Mouse (Mus musculus): ENCODE data around the gene 5730522E02Rik. TPM values are rescaled to one million over a fixed set of nuclear protein-coding genes. Genes with fewer than 3 reads are reported as not detected.
"Not testable (repeated sequence)": the region's sequence is repeated elsewhere in the genome, so short reads cannot be mapped to it uniquely, and the experiment has no call there.

The 5730522E02Rik gene
- 10 to 100 TPM; 13.3 to 16.3 (median 14.1) TPM for total RNA-seq (2022)

DNA sequence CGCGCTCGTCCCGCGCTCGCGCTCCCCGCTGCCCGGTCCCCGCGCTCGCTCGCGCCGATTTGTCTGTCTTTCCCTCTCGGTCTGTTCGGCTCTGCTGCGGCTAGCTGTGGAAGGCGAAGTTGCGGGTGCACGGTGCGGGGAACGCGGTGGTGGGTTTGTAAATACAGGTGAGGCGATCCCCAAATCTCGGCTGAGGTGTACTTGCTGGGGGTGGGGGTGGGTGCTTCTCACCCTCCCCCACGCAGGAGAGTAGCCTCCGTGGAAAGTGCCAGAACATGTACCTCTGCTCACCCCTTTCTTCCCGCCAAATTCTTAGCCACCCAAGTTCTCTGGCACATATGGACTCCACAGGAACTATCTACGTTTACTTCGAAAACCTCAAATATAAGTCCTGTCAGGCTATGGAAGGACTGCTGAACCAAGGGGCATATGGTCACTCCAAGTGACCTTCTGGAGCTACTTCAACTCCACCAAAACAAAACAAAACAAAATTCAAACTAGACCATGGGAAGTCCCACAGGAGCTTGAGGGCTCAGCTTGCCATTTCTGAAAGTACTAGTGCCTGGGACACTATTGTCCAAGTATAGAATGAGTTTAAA lies at the start of gene 5730522E02Rik:
Gene 5730522E02Rik (minus strand): TSS at position 182 of the 599 bp plus-strand sequence.
- no peak for DNase-seq (ENCODE audit: low spot score in 2 of 2)

- DNase-seq (ENCODE audit: low spot score in 2 of 2) = no peak
Measured at GRCm38 (mm10) chr11:26236540-26236939, 26.0 kb upstream of the 5730522E02Rik start.

DNA sequence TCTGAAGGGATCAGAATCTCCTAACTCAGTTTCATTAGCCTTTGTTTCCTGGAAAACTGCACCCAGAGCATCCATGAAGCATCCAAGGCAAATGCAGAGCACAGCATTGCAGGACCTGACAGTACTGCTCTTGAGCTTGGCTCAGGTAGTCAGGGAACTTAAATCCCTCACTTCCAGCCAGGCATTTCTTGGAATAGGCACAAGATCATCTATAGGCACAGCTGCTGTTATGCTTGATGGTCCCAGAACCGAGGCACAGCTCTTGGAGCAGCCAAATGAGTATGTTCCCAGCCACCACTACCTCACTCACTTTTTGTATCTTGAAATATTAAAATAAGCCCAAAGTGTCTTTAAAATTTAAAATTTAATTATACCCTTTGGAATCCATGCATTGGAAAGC lies 19.3 kb upstream of the 5730522E02Rik start:
- no peak for DNase-seq (ENCODE audit: low spot score in 2 of 2)

DNA sequence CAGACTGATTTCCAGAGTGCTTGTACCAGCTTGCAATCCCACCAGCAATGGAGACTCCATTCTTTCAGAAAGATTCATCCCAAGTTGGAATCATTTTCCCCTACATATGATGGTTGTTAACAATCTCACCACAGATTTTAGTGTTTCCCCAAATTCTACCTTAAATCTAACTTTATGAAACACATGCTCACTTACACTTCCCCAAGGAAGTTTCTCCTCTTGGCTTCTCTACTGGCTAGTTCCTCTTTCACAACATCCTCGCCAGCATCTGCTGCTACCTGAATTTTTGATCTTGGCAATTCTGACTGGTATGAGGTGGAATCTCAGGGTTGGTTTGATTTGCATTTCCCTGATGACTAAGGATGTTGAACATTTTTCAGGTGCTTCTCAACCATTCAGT lies 3.1 kb upstream of the 5730522E02Rik start:
- DNase-seq (ENCODE audit: low spot score in 2 of 2) = not testable (repeated sequence)

DNA sequence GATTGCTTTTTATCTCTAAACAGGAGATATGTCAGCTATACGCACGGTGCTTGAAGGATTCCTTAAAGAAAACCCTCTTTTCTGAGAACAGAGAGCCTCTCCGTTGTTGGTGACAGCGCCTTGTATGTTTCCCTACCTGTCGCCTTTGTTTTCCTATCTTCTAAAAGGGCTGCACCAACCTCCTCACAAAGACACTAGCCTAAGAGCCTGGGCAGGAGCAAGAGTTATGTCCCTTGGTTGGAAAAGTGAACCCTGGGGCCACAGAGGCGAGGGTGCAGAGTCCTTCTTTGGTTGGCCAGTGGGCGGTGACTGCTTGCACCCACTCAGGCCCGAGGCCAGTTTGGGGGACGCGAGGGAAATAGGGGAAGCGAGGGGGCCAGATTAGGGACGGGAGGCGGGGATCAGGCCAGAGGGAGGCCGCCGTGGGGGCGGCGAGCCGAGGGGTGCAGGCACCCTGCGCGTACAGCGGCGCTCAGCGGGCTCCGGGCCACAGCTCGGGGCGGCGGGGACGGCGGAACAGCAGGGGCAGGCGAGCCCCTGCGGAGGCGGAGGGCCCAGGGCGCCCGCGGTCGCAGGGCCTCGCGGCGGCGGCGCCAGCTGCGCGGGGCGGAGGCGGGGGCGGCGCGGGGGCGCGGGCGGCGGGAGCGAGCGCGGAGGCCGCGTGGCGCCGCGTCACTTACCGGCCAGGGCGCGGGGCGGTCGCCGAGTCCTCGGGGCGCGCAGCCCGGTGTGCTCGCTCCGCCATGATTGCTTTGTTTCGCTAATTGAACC lies 567 bp downstream of the 5730522E02Rik start:
- peak; percentile 20 to 30 for DNase-seq (ENCODE audit: low spot score in 2 of 2)

- no peak for DNase-seq (ENCODE audit: low spot score in 2 of 2)
Measured at GRCm38 (mm10) chr11:26203466-26203865, 7.1 kb downstream of the 5730522E02Rik start.

DNA sequence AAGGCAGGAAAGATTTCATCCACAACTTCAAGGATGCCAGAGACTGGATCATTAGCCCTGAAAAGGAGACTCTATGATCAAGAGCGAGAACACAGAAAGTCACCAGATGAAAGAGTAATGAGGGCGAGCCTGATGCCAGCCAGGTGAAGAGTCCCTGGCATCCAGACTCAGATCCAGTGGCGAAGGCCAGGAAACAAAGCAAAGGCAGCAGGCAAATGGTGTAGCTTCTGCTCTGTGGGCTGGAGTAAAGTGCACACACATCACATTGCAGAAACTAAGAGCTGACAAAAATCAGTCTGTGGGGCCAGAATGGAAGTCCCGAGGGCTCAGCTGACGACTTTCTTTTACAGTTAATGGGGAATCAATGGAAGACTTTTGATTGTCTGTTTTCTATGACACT lies 7.7 kb downstream of the 5730522E02Rik start:
- no peak for DNase-seq (ENCODE audit: low spot score in 2 of 2)

GRCm38 (mm10) chr11:26201778-26202097 lies 8.8 kb downstream of the 5730522E02Rik start:
- no peak for DNase-seq (ENCODE audit: low spot score in 2 of 2)

- peak in 1 of 2 experiments; percentile 36 for DNase-seq (ENCODE audit: low spot score in 2 of 2)
Measured at GRCm38 (mm10) chr11:26200970-26201777, 9.4 kb downstream of the 5730522E02Rik start.

GRCm38 (mm10) chr11:26195468-26195867 lies 15.1 kb downstream of the 5730522E02Rik start:
- DNase-seq (ENCODE audit: low spot score in 2 of 2) = no peak

DNA sequence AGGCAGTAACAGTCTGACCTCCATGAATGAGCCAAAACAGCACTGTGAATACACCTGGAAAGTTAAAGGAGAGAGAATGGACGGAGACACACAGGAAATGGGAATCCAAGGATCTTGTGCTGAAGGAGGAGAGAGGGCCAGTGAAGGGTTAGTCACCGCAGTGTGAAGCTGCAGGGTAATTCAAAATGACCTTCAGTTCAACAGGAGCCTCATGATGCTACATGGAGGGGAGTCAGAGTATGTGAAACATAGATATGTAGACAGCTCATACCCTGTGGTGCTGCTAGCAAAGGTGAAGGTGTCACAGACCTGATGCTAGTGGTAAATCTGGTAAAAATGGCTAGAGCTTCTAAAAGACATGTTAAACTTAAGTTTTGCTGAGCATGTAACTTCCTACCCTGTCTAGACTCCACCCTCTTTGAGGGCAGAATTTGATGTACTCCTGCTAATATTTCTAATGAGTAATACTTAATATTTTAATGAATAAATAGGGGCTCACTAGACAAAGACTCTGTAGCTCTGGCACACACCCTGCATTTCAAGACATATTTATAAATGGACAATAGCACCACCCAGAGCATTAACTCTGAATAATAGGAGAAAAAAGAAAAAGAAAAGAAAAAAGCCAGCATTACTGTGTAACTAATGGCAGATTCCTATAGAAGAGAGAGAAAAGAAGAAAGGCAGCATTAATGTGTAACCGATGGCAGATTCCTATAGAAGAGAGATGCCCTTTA lies 23.2 kb downstream of the 5730522E02Rik start:
- no peak for DNase-seq (ENCODE audit: low spot score in 2 of 2)

DNA sequence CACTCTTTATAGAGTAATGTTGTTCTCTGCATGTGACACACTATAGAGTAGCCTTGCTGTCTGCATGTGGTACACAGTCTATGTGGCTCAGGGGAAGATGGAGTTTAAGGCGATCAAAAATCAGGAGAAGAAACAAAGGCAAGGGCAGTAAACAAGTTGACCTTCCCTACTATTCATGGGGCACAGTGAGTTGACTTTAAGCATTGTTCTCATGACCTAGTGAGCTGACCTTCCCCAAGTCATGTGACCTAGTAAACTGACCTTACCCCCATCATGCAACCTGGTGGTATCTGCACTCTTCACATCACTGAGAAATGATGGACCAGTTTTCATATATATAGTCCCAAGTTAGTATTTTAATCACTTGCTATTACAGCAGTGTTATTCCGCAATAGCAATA lies 40.0 kb downstream of the 5730522E02Rik start:
- DNase-seq (ENCODE audit: low spot score in 2 of 2) = no peak

- no peak for DNase-seq (ENCODE audit: low spot score in 2 of 2)
Measured at GRCm38 (mm10) chr11:26167609-26167971, 43.0 kb downstream of the 5730522E02Rik start.

GRCm38 (mm10) chr11:26166966-26167608 lies 43.5 kb downstream of the 5730522E02Rik start:
- no peak for DNase-seq (ENCODE audit: low spot score in 2 of 2)

- DNase-seq (ENCODE audit: low spot score in 2 of 2) = no peak
Measured at GRCm38 (mm10) chr11:26164651-26165259, 45.8 kb downstream of the 5730522E02Rik start.

DNA sequence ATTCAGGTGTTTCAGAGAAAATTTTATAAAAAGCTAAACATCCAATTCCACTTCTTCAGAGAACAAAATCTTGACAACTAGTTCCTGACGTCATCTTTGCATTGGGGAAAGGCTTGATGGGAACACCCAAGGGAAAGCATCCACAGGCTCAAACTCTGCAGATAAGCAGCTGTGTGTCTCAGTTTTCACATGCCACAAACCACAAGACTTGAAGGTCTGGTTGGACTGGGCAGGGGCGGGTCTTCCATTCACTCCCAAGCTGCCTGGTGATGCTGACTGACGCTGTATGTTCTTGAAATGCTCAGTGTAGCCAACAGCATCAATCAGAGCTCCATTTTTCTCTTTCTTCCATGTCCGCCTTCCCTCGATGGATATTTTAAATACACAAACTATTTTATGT lies 49.2 kb downstream of the 5730522E02Rik start:
- no peak for DNase-seq (ENCODE audit: low spot score in 2 of 2)

GRCm38 (mm10) chr11:26159033-26159432 lies 51.5 kb downstream of the 5730522E02Rik start:
- DNase-seq (ENCODE audit: low spot score in 2 of 2) = no peak

GRCm38 (mm10) chr11:26140024-26140423 lies 70.5 kb downstream of the 5730522E02Rik start:
- no peak for DNase-seq (ENCODE audit: low spot score in 2 of 2)

- DNase-seq (ENCODE audit: low spot score in 2 of 2) = no peak
Measured at GRCm38 (mm10) chr11:26138013-26138412, 72.5 kb downstream of the 5730522E02Rik start.

DNA sequence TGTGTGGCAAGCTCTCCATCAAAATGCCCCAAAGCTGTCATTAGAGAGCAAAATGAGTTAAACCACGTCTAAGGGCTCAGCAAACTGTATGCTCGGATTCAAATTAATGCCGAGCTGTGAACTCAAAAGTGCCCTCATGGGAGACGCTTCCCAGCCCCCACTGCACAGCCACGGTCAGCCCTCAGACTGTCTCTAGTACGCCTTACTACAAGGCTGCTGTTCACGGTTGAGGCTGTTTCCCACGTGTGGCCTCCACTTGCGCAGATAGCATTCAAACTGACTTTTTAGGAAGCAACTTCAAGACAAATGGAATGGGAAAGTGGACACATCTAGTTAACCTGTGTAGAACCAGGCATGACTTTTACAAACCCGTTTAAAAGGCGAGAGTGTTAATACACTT lies 79.7 kb downstream of the 5730522E02Rik start:
- no peak for DNase-seq (ENCODE audit: low spot score in 2 of 2)

DNA sequence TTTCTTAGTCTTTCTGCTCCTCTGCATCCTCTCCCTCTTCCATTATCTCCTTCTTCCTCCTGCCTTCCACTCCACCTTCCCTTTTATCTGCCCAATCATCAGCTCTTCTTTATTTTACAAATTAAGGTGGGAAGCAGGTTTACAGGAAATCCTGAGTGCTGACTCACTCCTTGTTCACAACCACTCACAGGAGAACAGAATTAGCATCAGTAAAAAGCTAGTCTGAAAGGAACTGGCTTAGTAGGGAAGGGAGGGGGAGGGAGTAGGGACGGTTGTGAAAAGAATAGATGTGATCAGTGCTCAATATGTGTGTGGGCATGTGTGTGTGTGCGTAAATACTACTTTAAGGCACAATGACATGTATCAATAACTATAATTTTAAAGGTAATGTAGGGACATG lies 81.5 kb downstream of the 5730522E02Rik start:
- no peak for DNase-seq (ENCODE audit: low spot score in 2 of 2)
